8 mouse cellular contexts compared by ENCODE assay signal in the genomic region with DNA sequence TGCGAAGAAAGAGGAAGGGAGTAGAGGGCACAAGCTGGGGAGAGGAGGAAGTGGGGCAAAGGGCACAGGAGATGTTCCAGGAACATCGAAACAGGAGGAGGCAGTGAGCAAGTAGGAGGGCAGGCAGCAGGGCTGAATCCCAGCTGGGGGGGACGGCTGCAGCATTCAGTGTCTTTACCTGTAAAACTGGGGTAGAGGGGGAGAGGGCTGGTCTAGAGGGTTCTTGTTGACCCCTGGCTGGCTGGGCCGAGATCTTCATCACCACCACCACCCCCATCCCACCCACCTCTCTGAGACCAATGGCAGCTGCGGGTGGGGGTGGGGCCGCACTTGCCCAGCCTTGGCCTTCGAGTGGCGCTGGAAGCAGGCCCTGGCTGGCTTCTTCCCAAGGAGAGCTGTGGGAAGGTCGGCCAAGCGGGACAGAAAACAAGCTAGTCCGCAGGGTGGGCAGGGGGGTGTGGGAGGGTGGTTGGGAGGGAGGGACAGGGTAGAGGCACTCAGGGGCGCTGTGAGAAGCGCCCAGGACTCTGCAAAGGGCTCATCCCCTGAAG. TPM values are rescaled to one million over a fixed set of nuclear protein-coding genes. Genes with fewer than 3 reads are reported as not detected.
DNase-seq lines count a peak whose midpoint lies in the region; ATAC-seq and TF ChIP-seq lines count a peak whose summit lies in the region.

A gene (plus strand): TSS at position 496 of the 551 bp plus-strand sequence.

- H3K4me2 ChIP-seq in neural tube, embryonic 11.5 days (ENCODE audit: low read depth), result peak within 1 kb of the TSS; percentile 87
- H3K4me2 ChIP-seq in limb, embryonic 14.5 days (replicated peaks; ENCODE audit: low read depth, low read length, severe bottlenecking), result peak within 1 kb of the TSS; percentile 88
- H3K4me2 ChIP-seq in midbrain, embryonic 16.5 days (ENCODE audit: low read length), result peak within 1 kb of the TSS; percentile 62

- no peak for ATAC-seq in neural tube, embryonic 11.5 days (ENCODE audit: insufficient read depth, low FRiP score, low TSS enrichment)
- no peak for ATAC-seq in limb, embryonic 14.5 days (ENCODE audit: low FRiP score, low read depth)
- no peak for ATAC-seq in midbrain, embryonic 16.5 days

- no peak for TF ChIP-seq POLR2A in limb, embryonic 14.5 days (IDR thresholded peaks at IDR 0.05; ENCODE audit: borderline replicate concordance, extremely low read depth, insufficient read depth, insufficient read length)

- peaks cover 9% of the 10 kb centered on the region for H3K27me3 ChIP-seq in neural tube, embryonic 11.5 days (ENCODE audit: control insufficient read depth, insufficient read depth, low read length)
- peaks cover 56% of the 10 kb centered on the region for H3K27me3 ChIP-seq in embryonic facial prominence, embryonic 10.5 days (replicated peaks; ENCODE audit: low read depth, poor library complexity, severe bottlenecking)
- peaks cover 68% of the 10 kb centered on the region for H3K27me3 ChIP-seq in heart, embryonic 10.5 days (ENCODE audit: insufficient read depth, poor library complexity, severe bottlenecking)
- peaks cover 14% of the 10 kb centered on the region; the same call in 1 of the 2 replicates for H3K27me3 ChIP-seq in limb, embryonic 14.5 days (ENCODE audit: control insufficient read depth, insufficient read depth, low read length)
- peaks cover 7% of the 10 kb centered on the region; the same call in 1 of the 2 replicates for H3K27me3 ChIP-seq in midbrain, embryonic 16.5 days (ENCODE audit: control insufficient read depth, insufficient read depth, low read depth, low read length)

- WGBS in neural tube, embryonic 11.5 days, result 8% methylated on average over 13 of the region's 13 CpGs
- 15% methylated on average over 13 of the region's 13 CpGs for WGBS in embryonic facial prominence, embryonic 10.5 days
- WGBS in heart, embryonic 10.5 days, result 18% methylated on average over 13 of the region's 13 CpGs
- 15% methylated on average over 13 of the region's 13 CpGs for WGBS in limb, embryonic 14.5 days
- WGBS in midbrain, embryonic 16.5 days, result 9% methylated on average over 13 of the region's 13 CpGs

- peaks cover 9% of the 10 kb centered on the region; the same call in 1 of the 2 replicates for H3K4me1 ChIP-seq in neural tube, embryonic 11.5 days (ENCODE audit: control insufficient read depth, insufficient read depth, low read length)
- peaks cover 33% of the 10 kb centered on the region for H3K4me1 ChIP-seq in embryonic facial prominence, embryonic 10.5 days
- H3K4me1 ChIP-seq in heart, embryonic 10.5 days, result peaks cover 30% of the 10 kb centered on the region
- peaks cover 31% of the 10 kb centered on the region for H3K4me1 ChIP-seq in limb, embryonic 14.5 days (ENCODE audit: control insufficient read depth, insufficient read depth, low read length)
- H3K4me1 ChIP-seq in midbrain, embryonic 16.5 days (ENCODE audit: control insufficient read depth, insufficient read depth, low read length), result peaks cover 19% of the 10 kb centered on the region

- DNase-seq in neural tube, embryonic 11.5 days (ENCODE audit: low spot score), result no peak
- no peak for DNase-seq in neural tube, embryonic 10.5 days (ENCODE audit: extremely low spot score, low spot score)
- DNase-seq in embryonic facial prominence, embryonic 10.5 days (ENCODE audit: low spot score), result no peak
- DNase-seq in heart, embryonic 10.5 days (ENCODE audit: low spot score), result no peak
- DNase-seq in kidney, adult 9 months, result peak; percentile 92
- no peak for DNase-seq in limb, embryonic 14.5 days (ENCODE audit: low spot score)
- no peak for DNase-seq in embryo, embryonic 10 days (ENCODE audit: low spot score)

- H3K27ac ChIP-seq in neural tube, embryonic 11.5 days (ENCODE audit: low read depth, low read length), result no peak within 1 kb of the TSS
- H3K27ac ChIP-seq in embryonic facial prominence, embryonic 10.5 days (replicated peaks), result peak within 1 kb of the TSS; percentile 79
- H3K27ac ChIP-seq in heart, embryonic 10.5 days, result peak within 1 kb of the TSS; percentile 78
- peak within 1 kb of the TSS; percentile 81 for H3K27ac ChIP-seq in limb, embryonic 14.5 days (replicated peaks; ENCODE audit: low read depth, low read length)
- peak within 1 kb of the TSS; percentile 90 for H3K27ac ChIP-seq in midbrain, embryonic 16.5 days (ENCODE audit: low read length)

- H3K9me3 ChIP-seq in neural tube, embryonic 11.5 days (ENCODE audit: control insufficient read depth, low read length), result 0 out of 2 replicates have a peak, but pooled peaks cover 3% of the 10 kb centered on the region
- peaks cover 8% of the 10 kb centered on the region for H3K9me3 ChIP-seq in embryonic facial prominence, embryonic 10.5 days
- H3K9me3 ChIP-seq in heart, embryonic 10.5 days, result 0 out of 2 replicates have a peak, but pooled peaks cover 4% of the 10 kb centered on the region
- peaks cover 4% of the 10 kb centered on the region for H3K9me3 ChIP-seq in limb, embryonic 14.5 days (ENCODE audit: control insufficient read depth, low read length)
- no peaks in the 10 kb centered on the region for H3K9me3 ChIP-seq in midbrain, embryonic 16.5 days (replicated peaks; ENCODE audit: control insufficient read depth, low read length, poor library complexity, severe bottlenecking)

- peak within 1 kb of the TSS; percentile 67 for H3K4me3 ChIP-seq in neural tube, embryonic 11.5 days (ENCODE audit: low read depth, low read length)
- H3K4me3 ChIP-seq in embryonic facial prominence, embryonic 10.5 days, result peak within 1 kb of the TSS; percentile 71
- peak within 1 kb of the TSS; percentile 73 for H3K4me3 ChIP-seq in heart, embryonic 10.5 days
- peak within 1 kb of the TSS; percentile 54 for H3K4me3 ChIP-seq in limb, embryonic 14.5 days (replicated peaks; ENCODE audit: low read length)
- H3K4me3 ChIP-seq in midbrain, embryonic 16.5 days (ENCODE audit: low read depth, low read length), result peak within 1 kb of the TSS; percentile 73

- peak within 1 kb of the TSS; percentile 51 for H3K9ac ChIP-seq in neural tube, embryonic 11.5 days (ENCODE audit: low read length)
- peak within 1 kb of the TSS; percentile 66 for H3K9ac ChIP-seq in limb, embryonic 14.5 days (ENCODE audit: low read depth, low read length, severe bottlenecking)
- H3K9ac ChIP-seq in midbrain, embryonic 16.5 days (ENCODE audit: low read depth, low read length), result peak within 1 kb of the TSS; percentile 75

- H3K36me3 ChIP-seq in neural tube, embryonic 11.5 days (ENCODE audit: control insufficient read depth, insufficient read depth, low read length), result no peaks in the 10 kb centered on the region
- H3K36me3 ChIP-seq in embryonic facial prominence, embryonic 10.5 days (replicated peaks), result no peaks in the 10 kb centered on the region
- H3K36me3 ChIP-seq in heart, embryonic 10.5 days, result no peaks in the 10 kb centered on the region
- H3K36me3 ChIP-seq in limb, embryonic 14.5 days (ENCODE audit: control insufficient read depth, insufficient read depth, low read length), result no peaks in the 10 kb centered on the region
- H3K36me3 ChIP-seq in midbrain, embryonic 16.5 days (ENCODE audit: control insufficient read depth, insufficient read depth, low read length), result no peaks in the 10 kb centered on the region

RNA-seq across cellular contexts. Expression of the gene that starts here (rescaled TPM):
- polyA plus RNA-seq in neural tube, embryonic 11.5 days (2014; fragmentation: Nextera tagmentation; extraction: Ambion mirVana), result 10.5 and 12.7 TPM in 2 replicates
- 21.8 and 30.7 TPM in 2 replicates for polyA plus RNA-seq in embryonic facial prominence, embryonic 10.5 days (2016; fragmentation: Nextera tagmentation; extraction: Ambion mirVana)
- polyA plus RNA-seq in heart, embryonic 10.5 days (2016; fragmentation: Nextera tagmentation; extraction: Ambion mirVana), result 19.0 and 19.4 TPM in 2 replicates
- polyA plus RNA-seq in limb, embryonic 14.5 days (2012; rRNA removed), result 87.8 and 133 TPM in 2 replicates
- 24.3 and 25.9 TPM in 2 replicates for polyA plus RNA-seq in limb, embryonic 14.5 days (2014; fragmentation: Nextera tagmentation; extraction: Ambion mirVana)
- 71.4 and 79.2 TPM in 2 replicates for polyA plus RNA-seq in midbrain, embryonic 16.5 days (2015; fragmentation: Nextera tagmentation; extraction: Ambion mirVana)
